Mouse (Mus musculus) gastrocnemius, adult 18-20 months (tissue): ENCODE results near the gene 2310003L06Rik. TPM values are rescaled to one million over a fixed set of nuclear protein-coding genes. Genes with fewer than 3 reads are reported as not detected.

Experiments used
- DNase-seq: peaks from one replicate; pipeline ENCODE4 v3.0.0; 2021; ENCODE audit warnings: low spot score
- long read RNA-seq, 2 experiments: library from polyadenylated mRNA; stranded (forward); transcript quantifications; one replicate each; pipeline ENCODE4 v2.0.0; 2021
- total RNA-seq, 2 experiments: library from RNA; stranded (reverse); gene quantifications; 2 replicates each; pipeline ENCODE4 v1.2.3; 2021

Gene 2310003L06Rik
- total RNA-seq = not detected
- long read RNA-seq, experiment 1 = 0 reads
- long read RNA-seq, experiment 2 = 0 reads

DNA sequence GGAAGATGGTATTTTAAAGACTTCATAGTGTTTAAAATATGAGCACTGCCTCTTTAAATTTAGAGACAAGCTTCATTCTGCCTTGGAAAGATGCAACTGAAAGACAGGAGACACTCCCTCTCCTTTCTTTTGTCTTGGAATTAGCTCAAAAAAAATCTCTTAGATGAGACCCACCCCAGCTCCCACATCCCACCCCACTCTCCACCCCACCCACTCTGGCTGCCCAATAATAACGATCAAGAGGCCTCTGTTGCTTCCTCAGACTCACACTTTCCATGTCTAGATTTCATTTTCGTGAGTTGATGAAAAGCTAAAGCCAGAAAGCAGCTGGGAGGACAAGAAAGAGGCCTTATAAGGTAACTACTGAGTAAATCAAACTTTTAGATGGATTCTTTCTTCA is at the start of gene 2310003L06Rik, which contains the start of gene Gm28434:
2310003L06Rik (plus strand) TSS at position 259 of the 400 bp plus-strand sequence.
Gm28434 (plus strand) TSS at position 317 of the 400 bp plus-strand sequence.
- DNase-seq = no peak

DNA sequence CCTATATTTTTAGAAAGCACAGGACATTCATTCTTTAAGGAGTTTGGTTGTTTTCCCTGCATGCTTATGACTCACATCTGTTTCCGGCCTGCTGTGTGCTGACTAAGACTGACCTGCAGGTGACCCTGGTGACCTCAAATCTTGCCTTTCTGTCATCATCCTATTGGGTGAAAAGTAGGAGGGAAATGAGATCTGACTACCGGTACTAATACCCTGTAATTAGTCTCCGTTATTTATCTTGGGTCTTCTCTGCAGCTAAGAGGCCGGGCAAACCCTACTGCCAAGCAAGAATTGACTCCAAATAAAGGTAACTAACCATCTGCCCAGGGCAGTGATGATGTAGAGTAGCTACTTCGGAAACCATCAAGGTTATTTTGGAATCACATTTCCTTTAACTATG is 43.9 kb upstream of the 2310003L06Rik start, which contains the start of gene Csn3:
Csn3 (plus strand) TSS at position 208 of the 400 bp plus-strand sequence.
- no peak for DNase-seq

DNA sequence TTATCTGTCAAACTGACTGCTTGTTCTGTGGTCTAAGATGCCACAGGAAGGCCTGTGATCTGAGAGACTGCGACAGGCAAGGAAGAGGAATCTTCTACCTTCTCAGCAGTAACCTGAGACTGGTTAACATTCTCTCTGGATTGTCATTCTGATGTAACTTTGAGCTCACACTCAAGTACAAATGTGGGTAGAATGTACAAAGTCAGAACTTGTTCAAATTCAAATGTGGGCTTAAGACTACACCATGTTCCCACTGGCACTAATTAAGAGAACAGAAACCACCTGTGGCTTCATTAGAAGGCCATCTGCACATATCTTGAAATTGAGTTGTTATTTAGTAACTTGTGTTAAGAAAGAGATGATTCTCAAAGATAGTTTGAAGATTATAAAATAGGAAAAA is 37.7 kb upstream of the 2310003L06Rik start:
- no peak for DNase-seq

DNA sequence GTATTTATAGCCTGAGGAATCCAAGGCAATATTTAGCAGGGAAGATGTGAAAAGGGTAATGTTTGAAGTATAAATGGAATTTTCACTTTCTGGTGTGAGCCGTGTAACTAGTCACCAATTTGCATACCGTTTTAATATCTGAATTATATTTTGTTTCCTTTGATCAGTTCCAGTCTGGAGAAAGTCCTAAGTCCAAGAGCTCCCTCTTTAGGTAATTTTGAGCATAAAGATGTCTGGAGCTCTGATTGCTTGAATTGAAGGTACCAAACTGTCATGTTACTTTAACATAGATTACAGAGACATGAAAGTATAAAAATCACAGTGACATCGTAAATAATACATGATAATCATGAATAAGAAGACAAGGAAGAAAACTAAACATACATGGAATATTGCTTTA is 28.5 kb upstream of the 2310003L06Rik start:
- DNase-seq = no peak

DNA sequence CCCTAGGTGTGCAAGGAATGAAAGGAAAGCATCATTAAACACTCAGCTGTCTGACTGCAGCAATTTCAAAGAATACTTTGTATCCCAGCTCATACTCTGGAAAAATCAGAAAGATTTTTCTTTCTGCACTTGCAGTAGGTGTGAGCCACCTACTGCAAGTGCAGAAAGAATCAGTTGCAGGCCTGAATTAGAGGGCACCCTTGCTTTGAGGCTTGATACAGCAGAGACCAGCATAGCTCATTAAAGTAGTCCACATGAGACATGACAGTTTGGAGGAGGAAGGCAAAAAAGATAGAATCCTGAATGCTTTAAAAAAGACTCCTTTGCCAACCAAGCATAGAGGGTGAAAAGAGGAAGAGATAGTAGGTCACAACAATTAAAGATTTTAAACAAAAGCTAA is 26.7 kb upstream of the 2310003L06Rik start:
- DNase-seq = no peak

DNA sequence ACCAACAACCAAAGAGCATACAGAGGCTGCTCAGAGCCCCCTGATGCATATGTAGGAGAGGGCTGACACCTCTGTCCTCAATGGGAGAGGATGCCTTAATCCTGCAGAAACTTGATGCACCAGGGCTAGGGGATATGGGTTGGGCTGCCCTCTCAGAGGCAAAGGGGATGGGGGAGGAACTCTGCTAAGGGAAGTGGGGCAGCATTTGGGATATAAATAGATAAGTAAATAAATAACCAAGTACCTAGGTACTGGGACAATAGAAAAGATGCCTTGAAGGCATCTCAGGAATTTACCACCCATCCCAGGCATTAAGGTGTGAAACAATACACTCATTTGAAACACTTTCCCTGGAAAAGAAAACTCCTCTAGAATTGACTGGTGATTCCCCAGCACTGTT is 17.4 kb upstream of the 2310003L06Rik start:
- DNase-seq = no peak

DNA sequence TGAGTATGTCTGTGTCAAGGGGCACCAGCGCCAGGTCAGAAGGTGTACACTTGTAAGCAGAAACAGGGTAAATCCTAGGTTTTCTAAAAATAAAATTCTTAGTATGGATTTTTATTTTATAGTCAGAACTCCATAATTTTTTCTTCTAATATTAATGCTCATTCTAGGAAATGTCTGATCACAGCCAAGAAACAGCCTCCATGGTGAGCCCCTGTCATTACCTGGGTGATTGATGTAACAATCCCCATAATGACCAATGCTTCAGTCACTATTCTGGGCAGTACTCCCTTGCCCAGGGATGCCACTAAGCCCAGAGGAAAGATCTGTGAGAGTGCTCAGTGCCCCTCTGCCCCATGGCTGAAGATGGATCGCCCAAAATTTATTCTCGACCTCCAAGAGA is 9.9 kb downstream of the 2310003L06Rik start, which contains the start of gene Cabs1:
Cabs1 (plus strand) TSS at position 301 of the 400 bp plus-strand sequence.
- no peak for DNase-seq

DNA sequence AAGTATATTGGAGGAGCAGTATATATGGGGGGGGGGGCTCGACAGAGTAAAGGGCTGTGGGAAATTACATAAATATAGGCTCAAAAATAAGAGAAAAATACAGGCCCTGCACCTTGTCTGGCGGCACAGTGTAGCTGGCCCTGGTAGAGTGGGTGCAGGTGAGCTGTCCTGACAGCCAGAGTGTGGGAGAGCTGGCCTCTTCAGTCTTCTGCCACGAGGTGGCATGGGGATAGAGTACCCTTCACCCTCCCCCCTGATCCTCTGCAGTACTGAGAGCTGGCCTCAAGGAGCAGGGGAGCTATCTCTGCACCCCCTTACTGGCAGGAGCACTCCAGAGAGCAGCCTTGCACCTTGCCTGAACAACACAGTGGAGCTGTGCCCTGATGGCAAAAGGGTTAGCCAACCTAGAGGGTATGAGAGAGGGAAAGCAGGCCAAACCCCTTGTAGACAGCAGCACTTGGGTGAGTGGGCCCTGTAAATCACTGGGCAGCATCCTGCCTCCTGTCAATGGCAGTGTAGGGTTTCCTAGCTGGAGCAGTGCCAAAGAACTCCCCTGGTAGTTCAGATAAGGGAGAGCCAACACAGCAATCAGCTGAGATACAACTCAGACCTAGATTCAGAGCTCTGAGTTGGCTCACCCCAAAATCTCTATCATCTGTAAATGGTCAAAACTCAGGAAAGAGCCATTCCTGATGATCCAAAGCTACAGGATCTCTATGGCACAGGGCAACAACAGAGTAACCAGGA is 13.4 kb downstream of the 2310003L06Rik start:
- no peak for DNase-seq

DNA sequence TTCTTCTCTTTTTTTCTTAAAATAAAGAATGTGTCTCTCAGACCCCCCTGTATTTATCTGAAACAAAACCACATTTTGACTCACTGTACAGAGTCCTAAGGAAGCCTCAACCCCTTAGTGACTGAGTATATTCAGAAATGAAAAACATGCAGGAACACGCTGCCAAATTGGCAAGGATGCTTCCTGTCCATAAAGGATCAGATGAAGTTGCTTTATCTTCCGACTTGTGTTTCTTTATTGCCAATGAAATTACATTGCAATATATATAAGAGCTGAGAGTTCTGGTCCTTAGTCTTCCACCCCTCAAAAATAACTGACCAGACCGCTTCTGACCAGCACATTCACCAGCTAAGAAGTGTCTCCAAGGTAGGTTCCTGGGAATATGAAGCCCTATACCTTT is 33.0 kb downstream of the 2310003L06Rik start, which contains the start of gene Smr3a:
Smr3a (plus strand) TSS at position 301 of the 400 bp plus-strand sequence.
- no peak for DNase-seq

DNA sequence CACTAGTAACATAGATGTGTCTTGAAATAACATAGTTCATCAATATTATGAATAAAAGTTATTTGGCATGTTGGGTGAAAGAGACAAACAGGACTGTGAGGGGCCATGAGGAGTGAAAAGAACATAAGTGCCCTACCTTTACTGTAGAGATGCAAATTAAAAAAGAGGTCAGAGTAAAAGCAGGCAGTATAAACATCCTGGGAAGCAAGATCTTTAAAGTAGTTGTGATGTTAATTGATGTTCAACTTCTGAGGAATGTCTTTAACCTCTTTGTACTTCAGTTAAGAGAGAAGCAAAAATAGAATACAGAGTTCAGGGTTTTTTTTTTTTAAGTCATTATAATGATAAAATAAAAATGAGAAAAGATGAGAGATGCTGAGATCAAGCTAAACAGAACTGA is 36.0 kb downstream of the 2310003L06Rik start:
- no peak for DNase-seq

Other genes with a start within 250 kb of the 2310003L06Rik start
- not detected for gene Csn1s2a, start 194.9 kb upstream of the 2310003L06Rik start, total RNA-seq
- gene Csn1s2b, start 161.4 kb upstream of the 2310003L06Rik start, total RNA-seq = not detected
- gene Prr27, start 143.8 kb upstream of the 2310003L06Rik start, total RNA-seq = not detected
- not detected for gene Odam, start 84.4 kb upstream of the 2310003L06Rik start, total RNA-seq
- not detected for gene Csn3, start 43.9 kb upstream of the 2310003L06Rik start, total RNA-seq
- gene Gm28434, start 58 bp downstream of the 2310003L06Rik start, total RNA-seq = not detected
- gene Cabs1, start 10.0 kb downstream of the 2310003L06Rik start, total RNA-seq = not detected
- not detected for gene Smr3a, start 33.1 kb downstream of the 2310003L06Rik start, total RNA-seq
- not detected for gene Smr2, start 117.1 kb downstream of the 2310003L06Rik start, total RNA-seq
- not detected for gene Gm11116, start 142.1 kb downstream of the 2310003L06Rik start, total RNA-seq
- gene Gm11115, start 184.6 kb downstream of the 2310003L06Rik start, total RNA-seq = not detected